In genomic region chr9:87755621-87756020, GRCm38 (mm10) we compare ENCODE assay signal across 37 mouse cellular contexts. TPM values are rescaled to one million over a fixed set of nuclear protein-coding genes. Genes with fewer than 3 reads are reported as not detected.
"Had no signal": no experiment of that assay in that cellular context is flagged by ENCODE, and none has a peak within 500 bp of the region (broad histone marks: within the 10 kb centered on the region; RNA-seq: fewer than 3 reads in every experiment).

No protein-coding gene starts in this region.

- H3K9ac ChIP-seq: limb, embryonic 12.5 days; limb, embryonic 13.5 days; limb, embryonic 15.5 days; liver, embryonic 12.5 days; liver, embryonic 13.5 days; liver, embryonic 14.5 days; liver, embryonic 15.5 days; liver, postnatal 0 days; lung, embryonic 14.5 days; lung, embryonic 15.5 days; midbrain, embryonic 12.5 days; midbrain, embryonic 13.5 days; neural tube, embryonic 12.5 days; neural tube, embryonic 13.5 days had no signal

- ATAC-seq: liver, embryonic 12.5 days; liver, postnatal 0 days; lung, postnatal 0 days; midbrain, embryonic 13.5 days; midbrain, embryonic 16.5 days had no signal

- H3K4me2 ChIP-seq: limb, embryonic 12.5 days; limb, embryonic 13.5 days; limb, embryonic 15.5 days; liver, embryonic 11.5 days; liver, embryonic 12.5 days; liver, embryonic 13.5 days; liver, embryonic 15.5 days; lung, embryonic 14.5 days; lung, embryonic 15.5 days; midbrain, embryonic 11.5 days; midbrain, embryonic 12.5 days; midbrain, embryonic 13.5 days; neural tube, embryonic 12.5 days; neural tube, embryonic 13.5 days had no signal

- H3K9me3 ChIP-seq: limb, embryonic 10.5 days; limb, embryonic 12.5 days; limb, embryonic 13.5 days; limb, embryonic 15.5 days; liver, embryonic 12.5 days; liver, embryonic 13.5 days; liver, embryonic 15.5 days; lung, embryonic 15.5 days; midbrain, embryonic 10.5 days; midbrain, embryonic 12.5 days; midbrain, embryonic 13.5 days; neural tube, embryonic 12.5 days; neural tube, embryonic 13.5 days had no signal

- H3K4me3 ChIP-seq: limb, embryonic 10.5 days; limb, embryonic 12.5 days; limb, embryonic 13.5 days; limb, embryonic 15.5 days; liver, embryonic 12.5 days; liver, embryonic 13.5 days; liver, embryonic 15.5 days; lung, embryonic 15.5 days; midbrain, embryonic 10.5 days; midbrain, embryonic 12.5 days; midbrain, embryonic 13.5 days; myocyte; neural tube, embryonic 12.5 days; neural tube, embryonic 13.5 days had no signal

- DNase-seq: left cerebral cortex, postnatal 4 days; liver; liver, embryonic 13.5 days; liver, postnatal 0 days; lung, adult 18-20 months; lung, adult 2 months; lung, embryonic 14.5 days; lung, postnatal 10 days; lung, postnatal 14 days; lung, postnatal 36 days; lung, postnatal 4 days; midbrain, embryonic 14.5 days had no signal

- H3K27me3 ChIP-seq: limb, embryonic 12.5 days; limb, embryonic 13.5 days; limb, embryonic 15.5 days; liver, embryonic 12.5 days; liver, embryonic 13.5 days; liver, embryonic 15.5 days; lung, embryonic 15.5 days; megakaryocyte, embryonic 14.5 days; midbrain, embryonic 12.5 days; midbrain, embryonic 13.5 days; neural tube, embryonic 12.5 days; neural tube, embryonic 13.5 days had no signal

- H3K4me1 ChIP-seq: limb, embryonic 12.5 days; limb, embryonic 15.5 days; liver, embryonic 12.5 days; liver, embryonic 13.5 days; liver, embryonic 15.5 days; lung, embryonic 15.5 days; megakaryocyte, embryonic 14.5 days; midbrain, embryonic 10.5 days; midbrain, embryonic 12.5 days; midbrain, embryonic 13.5 days; neural tube, embryonic 12.5 days; neural tube, embryonic 13.5 days had no signal

- H3K36me3 ChIP-seq: limb, embryonic 10.5 days; limb, embryonic 12.5 days; limb, embryonic 13.5 days; limb, embryonic 15.5 days; liver, embryonic 12.5 days; liver, embryonic 13.5 days; liver, embryonic 15.5 days; lung, embryonic 15.5 days; midbrain, embryonic 10.5 days; midbrain, embryonic 12.5 days; midbrain, embryonic 13.5 days; neural tube, embryonic 12.5 days; neural tube, embryonic 13.5 days had no signal

- H3K27ac ChIP-seq: limb, embryonic 10.5 days; limb, embryonic 12.5 days; limb, embryonic 13.5 days; limb, embryonic 15.5 days; liver, embryonic 12.5 days; liver, embryonic 13.5 days; liver, embryonic 14.5 days; liver, embryonic 15.5 days; lung, embryonic 15.5 days; macrophage; midbrain, embryonic 10.5 days; midbrain, embryonic 12.5 days; midbrain, embryonic 13.5 days; neural tube, embryonic 12.5 days; neural tube, embryonic 13.5 days had no signal

RNA-seq across cellular contexts. Expression of gene Tbx18, which starts 24.6 kb away (rescaled TPM):
- total RNA-seq: liver, adult 2 months; megakaryocyte progenitor cell, adult 5-6 weeks; megakaryocyte, adult 5-6 weeks; monocyte, adult 5-6 weeks had no signal
- polyA plus RNA-seq: liver, adult 2 months; liver, embryonic 16.5 days; liver, postnatal 0 days; macrophage had no signal
